Mouse (Mus musculus) bone marrow macrophage, adult 2 months (primary cell): ENCODE measurements around the gene Heatr1. TPM values are rescaled to one million over a fixed set of nuclear protein-coding genes. Genes with fewer than 3 reads are reported as not detected.
"Not testable (repeated sequence)": the region's sequence is repeated elsewhere in the genome, so short reads cannot be mapped to it uniquely, and the experiment has no call there.

Source experiments
- H3K27ac ChIP-seq: 2 replicates; pipeline ENCODE4 v1.5.1; 2012; ENCODE audit warnings: low read depth, low read length; ENCODE audit not compliant: insufficient read depth
- H3K4me1 ChIP-seq: 2 replicates; pipeline ENCODE4 v1.6.1; 2012; ENCODE audit warnings: low read length; ENCODE audit not compliant: control insufficient read depth, insufficient read depth
- H3K4me3 ChIP-seq: 2 replicates; pipeline ENCODE4 v1.5.1; 2012; ENCODE audit warnings: mild to moderate bottlenecking, low read length, moderate library complexity; ENCODE audit not compliant: insufficient read depth
- CTCF ChIP-seq: IDR thresholded peaks from 2 replicates; pipeline ENCODE4 v1.5.1; 2012; ENCODE audit warnings: low read depth, mild to moderate bottlenecking, low read length, moderate library complexity
- POLR2A ChIP-seq: IDR thresholded peaks from 2 replicates; pipeline ENCODE4 v1.6.1; 2012; ENCODE audit warnings: mild to moderate bottlenecking, low read depth, low read length, borderline replicate concordance
- polyA plus RNA-seq: library from polyadenylated mRNA; stranded (reverse); fragments of >200 nt; gene quantifications from 2 replicates; pipeline ENCODE4 v1.2.4, GENCODE M21; 2012; ENCODE audit not compliant: missing spikeins, insufficient read depth, insufficient read length

The Heatr1 gene
- polyA plus RNA-seq, 1 experiment = 10.6 TPM

- TF ChIP-seq POLR2A (no peak), CTCF (no peak)
- Histone ChIP-seq H3K27ac (no peak overlapping the region), H3K4me1 (peaks cover 11% of the 10 kb centered on the region), H3K4me3 (no peak overlapping the region)
These were observed 46.0 kb downstream of the Heatr1 start for GRCm38 (mm10) chr13:12440813-12441212.

- Histone ChIP-seq H3K4me1 (peaks cover 11% of the 10 kb centered on the region), H3K27ac (peak overlapping the region; percentile 38), H3K4me3 (no peak overlapping the region)
- no peak for TF ChIP-seq POLR2A
- TF ChIP-seq CTCF = no peak
These were observed 47.3 kb downstream of the Heatr1 start for GRCm38 (mm10) chr13:12442008-12442587.

- TF ChIP-seq POLR2A = no peak
- TF ChIP-seq CTCF = no peak
- H3K4me3 ChIP-seq = no peak overlapping the region
- H3K27ac ChIP-seq = no peak overlapping the region
- H3K4me1 ChIP-seq = peaks cover 3% of the 10 kb centered on the region; the same call in 1 of the 2 replicates
These were observed 58.3 kb downstream of the Heatr1 start for GRCm38 (mm10) chr13:12453150-12453549.

GRCm38 (mm10) chr13:12454686-12455390, 60.0 kb downstream of the Heatr1 start:
- Histone ChIP-seq H3K4me1 (peaks cover 6% of the 10 kb centered on the region), H3K27ac (no peak overlapping the region), H3K4me3 (no peak overlapping the region)
- TF ChIP-seq CTCF = no peak
- no peak for TF ChIP-seq POLR2A

- TF ChIP-seq CTCF (no peak), POLR2A (no peak)
- Histone ChIP-seq H3K4me1 (peaks cover 9% of the 10 kb centered on the region), H3K27ac (no peak overlapping the region), H3K4me3 (no peak overlapping the region)
These were observed 61.9 kb downstream of the Heatr1 start for GRCm38 (mm10) chr13:12456711-12457110.

GRCm38 (mm10) chr13:12460443-12460842, 65.6 kb downstream of the Heatr1 start:
- Histone ChIP-seq H3K4me3 (peak overlapping the region; percentile 90), H3K4me1 (peaks cover 14% of the 10 kb centered on the region), H3K27ac (peak overlapping the region; percentile 88)
- no peak for TF ChIP-seq POLR2A
- TF ChIP-seq CTCF = no peak

- TF ChIP-seq POLR2A = no peak
- no peak for TF ChIP-seq CTCF
- H3K27ac ChIP-seq = peak overlapping the region; percentile 88
- H3K4me1 ChIP-seq = peaks cover 11% of the 10 kb centered on the region
- peak overlapping the region; percentile 90 for H3K4me3 ChIP-seq
These were observed 66.3 kb downstream of the Heatr1 start for GRCm38 (mm10) chr13:12460881-12461729.

GRCm38 (mm10) chr13:12461730-12462119, 66.9 kb downstream of the Heatr1 start:
- Histone ChIP-seq H3K4me3 (peak overlapping the region; percentile 90), H3K27ac (peak overlapping the region; percentile 24), H3K4me1 (peaks cover 11% of the 10 kb centered on the region)
- TF ChIP-seq CTCF (no peak), POLR2A (no peak)

GRCm38 (mm10) chr13:12462623-12463022, 67.8 kb downstream of the Heatr1 start:
- H3K27ac ChIP-seq = no peak overlapping the region
- H3K4me1 ChIP-seq = peaks cover 11% of the 10 kb centered on the region
- H3K4me3 ChIP-seq = no peak overlapping the region

GRCm38 (mm10) chr13:12464159-12464558, 69.3 kb downstream of the Heatr1 start:
- H3K4me3 ChIP-seq, H3K27ac ChIP-seq: not testable (repeated sequence)
- H3K4me1 ChIP-seq = peaks cover 19% of the 10 kb centered on the region

More at GRCm38 (mm10) chr13:12462623-12463022, 67.8 kb downstream of the Heatr1 start:
- TF ChIP-seq CTCF (no peak), POLR2A (no peak)
